Mouse (Mus musculus) liver, postnatal 0 days (tissue): Measurements from ENCODE around the gene 4933411K16Rik.

Source experiments
- CTCF ChIP-seq: sonication (generic); IDR thresholded peaks from 2 replicates; pipeline ENCODE4 v1.5.1; 2016; ENCODE audit warnings: antibody characterized with exemption, low read depth
- EP300 ChIP-seq: IDR thresholded peaks from 2 replicates; pipeline ENCODE4 v1.6.1; 2016; ENCODE audit warnings: antibody characterized with exemption, low read depth, mild to moderate bottlenecking

DNA sequence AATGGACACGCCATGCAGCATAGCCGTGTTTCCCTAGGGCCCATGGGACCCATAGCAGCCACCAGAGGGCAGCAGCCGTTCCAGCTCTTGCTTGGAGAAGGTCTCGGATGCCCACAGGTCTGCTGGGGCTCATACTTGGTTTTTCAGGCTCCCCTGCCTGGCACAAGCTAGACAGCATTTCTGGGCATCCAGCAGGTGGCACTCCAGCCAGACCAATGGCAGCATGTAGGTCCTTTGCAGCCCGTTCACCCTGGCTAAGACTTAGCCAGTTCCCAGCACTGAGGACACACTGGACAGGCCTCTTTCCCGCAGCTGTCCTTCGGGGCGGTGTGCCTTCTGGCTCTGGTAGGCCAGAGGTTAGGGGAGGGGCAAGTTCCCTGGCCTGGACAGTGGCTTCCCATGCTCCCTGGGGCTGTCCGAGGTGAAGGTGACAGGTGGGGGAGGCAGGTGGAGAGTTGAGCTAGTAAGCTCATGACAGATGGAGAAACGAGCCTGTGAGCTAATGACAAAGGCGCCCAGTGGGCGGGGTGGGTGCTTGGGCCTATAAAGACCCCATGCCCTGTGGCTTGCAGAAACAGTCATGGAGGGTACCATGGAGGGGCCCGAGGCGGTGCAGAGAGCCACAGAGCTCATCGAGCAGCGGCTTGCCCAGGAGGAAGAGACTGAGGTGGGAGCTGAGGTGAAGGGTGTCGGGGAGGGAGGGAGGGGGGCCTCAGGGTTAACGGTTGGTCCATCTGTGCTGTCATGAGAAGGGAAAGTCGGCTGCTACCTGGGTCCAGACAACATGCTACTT lies 16.4 kb upstream of the 4933411K16Rik start, which contains the start of gene Ankrd2:
- TF ChIP-seq CTCF: peak; percentile 93
- TF ChIP-seq EP300: no peak
